Mouse (Mus musculus): ENCODE results near the gene Ninj1.

DNA sequence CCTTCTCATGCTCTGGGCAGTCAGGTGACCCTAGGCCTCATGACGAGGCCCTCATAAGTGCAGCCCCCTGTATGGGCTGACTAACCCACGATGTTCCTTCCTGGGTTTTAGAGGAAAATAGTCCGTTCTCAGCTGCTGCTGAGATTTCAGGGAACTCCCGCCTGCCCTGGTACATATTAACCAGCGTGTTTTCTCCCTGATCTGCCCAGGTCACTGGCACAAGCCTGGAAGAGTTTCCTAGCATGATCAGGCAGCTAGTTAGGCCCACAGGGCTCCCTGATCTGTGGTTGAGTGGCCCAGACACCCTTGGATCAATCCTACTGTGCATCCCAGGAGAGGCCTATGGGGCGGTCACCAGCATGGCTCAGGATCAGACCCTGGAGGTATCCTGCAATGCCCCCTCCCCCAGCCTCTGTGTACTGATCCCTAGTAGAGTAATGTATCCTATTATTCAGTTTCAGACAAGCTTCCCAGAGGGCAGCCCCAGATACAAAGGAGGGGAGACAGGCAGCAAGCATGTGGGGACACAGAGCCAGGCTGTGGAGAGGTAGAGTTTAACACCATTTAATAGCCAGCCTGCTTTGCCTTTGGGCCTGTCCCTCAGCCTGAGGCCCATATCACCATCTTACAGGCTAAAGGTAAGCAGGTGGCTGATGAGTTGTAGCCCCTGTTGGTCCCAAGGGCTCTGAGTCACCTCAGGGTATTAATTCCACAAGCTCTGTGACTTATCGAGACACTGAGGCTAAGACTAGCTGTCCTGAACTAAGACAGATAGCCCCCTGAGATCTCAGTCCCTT is 3.8 kb downstream of the Ninj1 start:
- TF ChIP-seq POLR2A (IDR thresholded peaks at IDR 0.05; ENCODE audit: control insufficient read depth in 1 of 2, insufficient read depth in 1 of 2, low read depth in 1 of 2, low read length in 2 of 2, poor library complexity in 1 of 2) (no peak), EP300 (IDR thresholded peaks at IDR 0.05; ENCODE audit: low read depth in 1 of 2, low read length in 2 of 2) (no peak), CTCF (IDR thresholded peaks at IDR 0.05 in 2 of 3, conservative IDR thresholded peaks at IDR 0.05 in 1 of 3; ENCODE audit: control insufficient read depth in 1 of 3, insufficient read depth in 1 of 3, low read depth in 2 of 3, low read length in 3 of 3, poor library complexity in 1 of 3, severe bottlenecking in 1 of 3) (no peak), MAFK (IDR thresholded peaks at IDR 0.05; ENCODE audit: borderline replicate concordance, low read depth, low read length) (no peak)

Measured in MEL (cell line).